Mouse (Mus musculus) c-Kit-positive CD71-positive TER-119-negative erythroid progenitor cells, embryonic 14.5 days (primary cell): Measurements from ENCODE around the gene Carnmt1.

Experiments used
- DNase-seq: peaks from one replicate; pipeline ENCODE4 v3.0.0-alpha.2; 2013; ENCODE audit warnings: low read depth

Carnmt1 gene

DNA sequence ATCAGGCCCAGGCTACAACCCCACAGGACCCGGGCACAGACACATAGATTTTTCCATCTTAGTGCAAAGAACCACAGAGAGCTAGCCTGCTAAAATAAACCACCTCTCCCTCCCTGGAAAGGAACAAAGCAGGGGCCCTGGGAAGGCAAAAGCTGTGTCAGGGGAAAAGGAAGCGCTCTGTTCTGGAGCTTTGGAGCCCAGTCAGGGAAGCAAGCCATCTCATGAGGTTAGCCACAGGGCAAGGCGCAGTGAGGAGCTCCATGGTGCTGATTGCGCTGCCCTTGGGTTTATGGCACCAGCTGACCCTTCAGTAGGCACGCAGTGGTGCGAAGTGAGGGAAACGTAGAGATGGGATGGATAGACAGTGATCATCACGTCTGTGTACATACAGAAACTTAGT is 16.2 kb upstream of the Carnmt1 start:
- no peak for DNase-seq

DNA sequence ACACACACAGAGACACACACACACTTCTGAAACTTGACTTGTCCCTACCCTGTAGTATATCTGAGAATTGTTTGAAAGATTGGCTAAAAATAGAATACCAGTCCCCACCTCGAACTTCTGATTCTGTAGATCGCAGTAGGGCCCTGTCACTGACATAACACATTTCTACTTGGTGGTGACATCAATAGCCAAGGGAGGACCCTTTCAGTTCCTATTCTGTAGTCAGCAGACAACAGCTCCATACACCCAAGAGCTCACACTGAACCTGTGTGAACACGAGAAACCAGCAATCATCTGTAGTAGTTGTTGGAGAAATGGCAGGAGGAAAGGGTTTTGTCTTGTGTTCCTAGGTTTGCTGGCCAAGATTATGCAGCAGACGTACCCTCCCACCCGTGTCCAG is 15.6 kb upstream of the Carnmt1 start:
- DNase-seq = no peak

DNA sequence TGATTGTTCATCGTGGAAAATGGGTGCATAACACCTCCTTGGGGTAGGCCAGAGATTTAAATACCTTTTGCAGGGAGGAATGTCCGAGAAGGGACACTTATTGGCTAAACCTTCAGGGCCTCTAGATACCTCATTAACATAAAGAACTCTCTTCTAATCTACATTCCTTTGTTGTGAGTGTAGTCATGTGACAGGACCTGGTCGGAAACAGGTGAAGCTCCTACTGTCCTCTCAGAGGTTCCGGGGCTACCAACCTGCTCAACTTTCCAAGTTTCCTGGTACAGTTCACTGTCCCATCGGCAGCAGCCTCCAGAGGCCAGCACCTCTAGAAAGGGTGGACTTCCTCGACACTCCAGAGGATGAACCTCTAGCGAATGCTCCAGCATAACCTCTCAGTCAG is 14.6 kb upstream of the Carnmt1 start:
- DNase-seq = no peak

DNA sequence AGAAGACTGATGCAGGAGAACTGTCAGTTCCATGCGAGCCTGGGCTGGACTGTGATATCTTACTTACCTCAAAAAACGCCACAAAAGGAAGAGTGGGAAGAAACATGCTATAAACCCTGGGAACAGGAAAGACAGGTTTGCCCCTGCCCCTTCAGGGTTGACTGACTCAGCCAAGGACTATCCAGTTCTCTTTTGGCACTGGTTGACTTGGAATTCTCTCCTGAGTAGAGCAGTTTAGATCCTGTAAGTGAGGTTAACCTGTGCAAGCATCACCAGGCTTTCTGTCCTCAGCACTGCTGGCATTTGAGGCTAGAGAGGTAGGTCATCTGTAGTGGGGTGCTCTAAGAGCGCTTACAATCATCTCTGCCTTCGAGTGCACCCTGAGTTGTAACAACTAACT is 12.1 kb upstream of the Carnmt1 start:
- no peak for DNase-seq

DNA sequence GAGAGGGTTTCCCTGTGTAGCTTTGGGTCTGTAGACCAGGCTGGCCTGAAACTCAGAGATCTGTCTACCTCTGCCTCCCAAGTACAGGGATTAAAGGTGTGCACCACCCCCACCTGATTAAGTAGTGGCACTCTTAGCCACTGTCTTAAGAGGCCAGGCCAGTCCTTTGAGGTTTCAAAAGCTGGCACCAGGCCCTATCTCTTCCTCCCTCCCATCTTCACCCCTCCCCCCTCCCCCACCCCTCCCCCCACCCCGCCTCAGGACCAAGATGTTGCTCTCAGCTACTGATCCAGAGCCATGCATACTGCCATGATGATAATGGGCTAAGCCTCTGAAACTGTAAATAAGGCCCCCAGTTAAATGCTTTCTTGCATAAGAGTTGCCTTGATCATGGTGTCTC is 11.2 kb upstream of the Carnmt1 start:
- DNase-seq = no peak

DNA sequence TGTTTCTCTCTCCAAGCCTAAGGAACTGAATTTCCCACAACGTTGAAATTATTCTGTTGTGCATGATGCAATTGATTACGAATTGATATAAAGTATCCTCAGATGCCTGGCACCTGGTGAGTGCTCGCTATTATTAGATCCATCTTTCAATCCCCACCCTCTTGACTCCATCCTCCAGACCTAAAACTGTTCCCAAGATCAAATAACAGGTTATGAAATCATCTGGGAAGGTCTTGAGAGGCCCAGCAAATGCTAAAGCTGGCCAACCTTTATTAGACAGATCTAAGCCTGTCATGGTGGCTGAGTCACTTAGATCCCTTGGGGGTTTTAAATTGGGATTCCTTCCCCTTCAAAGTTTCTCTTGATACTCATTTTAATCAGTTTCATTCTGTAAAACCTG is 10.1 kb upstream of the Carnmt1 start:
- DNase-seq = no peak

DNA sequence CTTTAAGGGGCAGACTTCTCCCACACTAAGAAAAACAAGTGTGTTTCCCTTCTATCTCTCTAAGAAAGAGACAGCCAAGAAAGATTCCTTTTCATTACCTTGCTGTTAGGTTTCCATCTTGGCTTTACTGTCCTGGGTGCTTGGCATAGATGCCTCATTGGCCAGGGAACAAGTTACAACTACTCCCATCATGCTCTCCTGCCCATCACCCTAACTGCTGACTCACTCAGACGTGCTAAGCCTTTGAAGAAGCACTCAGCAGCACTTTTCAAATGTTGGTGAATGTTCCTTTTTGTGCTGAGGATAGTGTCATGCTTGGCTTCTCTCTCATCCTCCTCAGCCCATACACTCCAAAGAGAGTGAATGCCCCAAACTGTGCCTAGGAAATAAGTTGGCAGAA is 8.9 kb upstream of the Carnmt1 start:
- DNase-seq = no peak

DNA sequence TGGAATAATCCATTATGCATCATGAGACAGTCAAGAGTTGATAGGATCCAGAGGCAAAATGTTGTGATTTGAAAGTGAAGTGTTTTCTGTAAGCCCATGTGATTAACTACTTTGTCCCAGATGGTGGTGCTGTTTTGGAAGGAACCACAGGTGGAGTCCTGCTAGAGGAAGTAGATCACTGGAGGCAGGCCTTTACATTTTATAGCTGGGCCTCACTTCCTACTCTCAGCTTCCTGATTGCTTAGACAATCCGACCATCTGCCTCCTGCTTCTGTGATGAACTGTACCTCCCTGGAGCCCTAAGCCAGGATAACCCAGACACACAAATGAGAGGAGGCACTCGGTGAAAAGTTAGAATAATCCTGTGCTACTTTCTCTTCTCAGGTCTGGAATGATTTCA is 6.7 kb upstream of the Carnmt1 start:
- DNase-seq = no peak

DNA sequence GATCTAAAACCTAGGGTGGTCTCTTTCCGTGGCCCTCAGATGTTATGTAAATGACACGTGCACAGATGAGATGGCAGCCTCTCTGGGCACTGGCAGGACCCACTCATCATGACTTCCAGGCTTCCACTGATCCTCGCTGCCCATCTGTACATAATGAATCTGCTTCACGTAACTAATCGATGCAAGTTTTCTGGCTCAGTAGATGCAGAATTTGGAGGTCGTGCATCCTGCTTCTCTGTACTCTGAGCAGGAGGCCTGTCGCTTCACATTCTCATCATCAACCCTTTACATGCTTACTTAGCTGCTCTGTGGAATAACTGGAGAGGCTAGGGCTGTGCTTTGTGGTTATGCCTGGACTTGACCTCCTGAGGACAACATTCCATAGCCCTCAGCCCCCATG is 3.6 kb upstream of the Carnmt1 start:
- DNase-seq = no peak

DNA sequence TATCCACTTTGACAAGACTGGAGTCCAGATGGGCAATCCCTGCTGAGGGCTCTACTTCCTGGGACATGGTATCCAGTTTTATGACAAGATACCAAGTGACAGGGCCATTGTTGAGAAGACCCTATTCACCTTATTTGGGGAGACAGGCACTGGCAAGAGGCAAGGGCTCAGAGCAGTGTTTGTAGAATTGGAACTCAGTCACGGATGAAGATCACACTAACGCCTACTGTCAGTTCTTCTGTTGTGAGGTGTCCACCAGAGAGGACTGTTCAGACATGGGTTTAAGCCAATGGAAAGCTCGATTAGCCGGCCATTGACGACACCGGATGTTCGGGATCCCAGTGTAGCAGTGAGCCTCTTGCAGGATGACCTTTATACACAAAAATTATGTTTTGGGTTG is 1.0 kb upstream of the Carnmt1 start:
- no peak for DNase-seq

DNA sequence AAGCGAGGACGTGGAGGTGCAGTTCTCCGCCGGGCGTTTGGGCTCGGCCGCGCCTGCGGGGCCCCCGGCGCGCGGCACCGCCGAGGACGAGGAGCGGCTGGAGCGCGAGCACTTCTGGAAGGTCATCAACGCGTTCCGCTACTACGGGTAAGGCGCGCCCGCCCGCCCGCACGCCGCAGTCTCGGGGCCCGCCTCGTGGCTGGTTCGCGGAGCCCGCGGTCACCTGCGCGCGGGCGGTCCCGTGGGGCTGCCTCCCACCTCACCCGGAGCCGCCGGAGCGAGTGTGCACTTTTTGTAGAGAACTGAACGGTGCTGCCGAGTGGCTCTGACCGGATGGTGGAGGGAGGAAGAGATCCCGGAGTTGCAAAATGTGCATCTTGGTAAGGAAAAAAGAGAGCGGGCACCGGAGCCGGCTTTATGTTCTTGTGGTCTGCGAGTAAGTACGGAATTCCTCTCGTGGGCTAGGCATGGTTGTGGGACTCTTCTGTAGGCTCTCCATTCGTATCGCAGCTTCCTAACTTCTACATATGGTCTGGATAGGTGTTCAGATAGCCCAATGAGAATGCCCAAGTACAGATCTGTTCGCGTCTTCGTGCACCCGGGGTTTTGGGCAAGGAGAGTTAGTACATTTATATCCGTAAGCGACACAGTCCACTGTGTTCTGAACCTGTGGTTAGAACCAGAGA is 635 bp downstream of the Carnmt1 start:
- peak; percentile 44 for DNase-seq

DNA sequence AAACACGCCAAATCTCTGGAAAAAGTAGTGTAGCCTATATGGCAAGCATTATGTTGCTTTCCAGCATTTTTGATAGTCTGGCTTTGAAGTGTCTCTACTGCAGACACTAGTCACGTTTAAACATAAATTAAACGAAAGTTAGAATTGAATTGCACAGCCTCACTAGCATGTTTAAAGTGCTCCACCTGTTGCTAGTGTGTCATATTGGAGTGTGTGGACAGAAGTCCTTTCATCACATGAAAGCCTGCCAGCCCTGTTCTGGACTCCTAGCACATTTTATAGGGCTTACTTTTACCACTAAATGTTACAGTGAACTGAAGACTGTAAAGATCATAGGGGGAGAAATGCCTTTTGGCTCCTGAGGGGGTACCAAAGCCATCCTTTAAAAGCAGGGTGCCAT is 1.9 kb downstream of the Carnmt1 start:
- no peak for DNase-seq

DNA sequence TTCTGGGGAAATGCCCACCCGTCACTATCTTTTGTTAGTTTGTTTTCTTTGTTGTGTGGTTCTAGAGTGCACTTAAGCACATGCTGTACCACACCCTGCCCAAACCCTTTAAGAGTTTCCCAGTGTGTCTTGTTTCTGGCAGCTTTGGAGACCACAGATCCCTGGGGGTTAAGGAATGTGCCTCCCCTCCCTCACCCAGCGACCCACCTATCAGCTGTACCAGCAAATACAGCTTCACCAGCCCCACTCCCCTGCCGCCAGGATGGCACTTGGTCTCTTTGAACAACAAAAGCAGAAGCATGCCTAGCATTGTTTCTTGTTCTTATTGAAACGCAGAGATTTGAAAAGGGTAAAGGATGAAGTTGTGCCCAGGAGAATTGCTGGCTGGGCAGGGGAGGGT is 2.6 kb downstream of the Carnmt1 start:
- DNase-seq = no peak

DNA sequence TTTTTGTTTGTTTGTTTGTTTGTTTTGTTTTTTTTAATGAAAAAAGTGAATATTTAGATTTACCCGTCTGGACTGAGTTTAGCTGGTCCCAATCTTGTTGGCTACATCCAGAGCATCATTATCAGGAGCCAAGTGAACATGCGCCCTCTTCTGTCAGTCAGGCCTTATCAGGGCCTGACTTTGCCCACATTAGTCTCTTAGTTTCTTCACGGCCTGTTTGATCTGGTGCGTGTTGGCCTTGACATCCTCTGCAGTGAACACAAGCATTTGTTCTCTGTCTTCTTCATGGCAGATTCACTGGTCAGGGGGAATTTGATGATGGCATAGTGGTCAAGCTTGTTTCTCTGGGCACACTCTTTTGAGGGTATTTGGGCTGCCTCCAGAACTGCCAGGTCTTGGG is 11.6 kb downstream of the Carnmt1 start:
- peak; percentile 61 for DNase-seq

DNA sequence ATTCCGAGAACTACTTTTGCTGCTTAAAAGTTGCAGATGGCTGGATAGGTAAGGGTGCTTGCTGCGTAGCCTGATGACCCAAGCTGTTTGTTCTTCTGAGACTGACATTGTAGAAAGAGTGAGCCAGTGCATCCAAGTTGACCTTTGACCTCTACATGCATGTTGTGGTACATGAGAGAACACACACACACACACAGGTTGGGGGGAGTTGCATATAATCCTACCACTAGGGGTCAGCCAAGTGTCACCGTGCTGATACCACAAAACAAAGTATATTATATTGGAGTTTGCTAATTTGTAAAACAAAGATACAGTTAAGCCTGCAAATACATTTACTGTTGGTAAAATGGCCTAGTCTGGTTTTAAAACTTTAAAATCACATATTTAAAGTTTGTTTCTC is 17.0 kb downstream of the Carnmt1 start:
- peak; percentile 68 for DNase-seq

DNA sequence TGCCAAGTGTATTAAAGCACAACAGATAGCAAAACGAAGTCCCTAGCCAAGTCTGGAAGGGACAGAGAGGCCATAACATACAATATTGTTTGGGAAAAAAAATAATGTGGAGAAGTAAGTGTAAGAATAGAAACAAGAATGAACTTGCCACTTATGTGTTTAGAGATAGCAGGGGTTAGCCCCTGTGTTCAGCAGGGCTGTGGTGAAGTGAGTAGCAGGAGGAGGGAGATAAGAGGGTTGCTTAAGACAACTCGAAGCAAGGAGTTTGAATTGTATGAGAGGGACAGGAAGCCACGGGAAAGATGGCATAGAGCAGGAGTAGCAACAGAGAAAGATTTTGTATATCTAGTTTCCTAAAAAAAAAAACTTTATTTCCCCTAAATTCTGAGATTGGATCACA is 21.6 kb downstream of the Carnmt1 start:
- peak; percentile 58 for DNase-seq

DNA sequence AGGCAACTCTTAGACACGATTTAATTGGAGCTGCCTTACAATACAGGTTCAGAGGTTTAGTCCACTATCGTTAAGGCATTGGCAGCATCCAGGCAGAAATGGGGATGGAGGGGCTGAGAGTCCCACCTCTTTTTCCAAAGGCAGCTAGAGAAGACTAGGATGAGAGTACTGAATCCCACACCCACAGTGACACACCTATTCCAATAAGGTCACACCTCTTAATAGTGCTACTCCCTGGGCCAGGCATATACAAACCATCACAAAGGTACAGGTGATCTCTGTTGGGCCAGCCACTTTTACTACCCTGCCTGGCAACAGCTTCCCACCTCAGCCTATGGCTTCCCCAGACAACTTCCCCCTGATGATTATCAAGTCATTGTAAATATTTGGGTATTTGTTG is 22.2 kb downstream of the Carnmt1 start:
- DNase-seq = no peak

DNA sequence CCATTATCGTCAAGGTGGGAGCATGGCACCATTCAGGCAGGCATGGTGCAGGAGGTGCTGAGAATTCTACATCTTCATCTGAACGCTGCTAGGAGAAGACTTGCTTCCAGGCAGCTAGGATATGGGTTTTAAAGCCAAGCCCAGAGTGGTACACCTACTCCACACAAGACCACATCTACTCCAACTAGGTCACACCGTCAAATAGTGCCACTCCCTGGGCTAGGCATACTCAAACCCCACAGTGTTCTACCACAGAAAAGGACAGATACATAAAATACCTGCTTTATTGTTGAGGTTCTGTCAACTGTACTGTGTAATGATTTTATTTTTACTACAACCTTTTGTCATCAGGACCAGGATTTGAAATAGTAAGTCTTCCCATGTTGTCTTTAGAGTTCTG is 24.6 kb downstream of the Carnmt1 start:
- DNase-seq = no peak

DNA sequence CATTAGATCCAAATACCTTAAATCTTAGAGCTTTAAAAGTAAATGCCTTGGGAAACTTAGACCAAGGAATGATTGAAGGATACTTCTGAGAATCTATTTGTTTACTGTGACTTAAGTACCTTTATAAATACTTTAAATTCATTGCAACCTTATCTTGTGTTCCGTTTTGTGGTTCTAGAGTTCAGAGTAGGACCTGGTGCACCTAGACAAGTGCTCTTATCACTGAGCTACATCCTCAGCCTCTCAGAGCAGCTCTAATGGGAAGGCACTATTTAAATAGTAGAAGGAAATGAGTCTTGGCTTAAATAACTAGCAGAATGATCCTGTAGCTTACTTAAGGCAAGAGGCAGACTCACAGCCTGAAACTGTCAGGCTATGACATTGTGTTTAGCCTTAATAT is 25.0 kb downstream of the Carnmt1 start:
- DNase-seq = peak; percentile 39

DNA sequence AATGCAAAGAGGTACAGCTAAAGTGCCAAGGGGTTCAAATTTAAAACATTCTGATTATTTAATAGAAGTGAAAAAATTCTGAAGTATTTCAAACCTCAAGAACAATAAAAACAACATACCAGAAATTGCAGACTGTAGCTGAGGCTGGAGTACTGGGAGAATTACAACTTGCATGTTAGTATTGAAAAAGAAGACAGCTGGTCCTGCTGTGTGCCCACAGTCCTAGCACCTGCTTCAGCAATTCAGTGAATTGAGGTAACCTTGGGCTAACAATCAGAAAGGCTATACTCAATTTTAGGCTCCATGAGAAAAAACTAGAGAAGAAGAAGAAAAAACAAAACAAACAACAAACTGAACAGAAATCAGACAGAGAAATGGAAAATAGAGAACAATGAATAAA is 37.5 kb downstream of the Carnmt1 start:
- no peak for DNase-seq

DNA sequence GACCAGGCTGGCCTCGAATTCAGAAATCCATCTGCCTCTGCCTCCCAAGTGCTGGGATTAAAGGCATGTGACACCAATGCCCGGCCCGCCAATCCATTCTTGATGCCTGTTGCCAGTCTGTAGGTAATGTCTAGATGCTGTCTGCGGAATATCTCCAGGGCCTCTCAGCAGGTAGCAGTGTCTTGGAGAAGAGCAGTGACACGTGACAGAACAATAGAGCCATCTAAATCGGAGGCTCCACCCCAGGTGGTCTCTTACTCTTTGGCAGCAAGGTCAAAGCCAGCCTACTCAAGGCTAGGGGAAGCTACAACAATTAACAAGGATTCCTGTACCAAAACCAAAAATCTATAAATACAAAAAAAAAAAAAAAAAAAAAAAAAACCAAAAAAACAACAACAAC is 40.3 kb downstream of the Carnmt1 start:
- no peak for DNase-seq

DNA sequence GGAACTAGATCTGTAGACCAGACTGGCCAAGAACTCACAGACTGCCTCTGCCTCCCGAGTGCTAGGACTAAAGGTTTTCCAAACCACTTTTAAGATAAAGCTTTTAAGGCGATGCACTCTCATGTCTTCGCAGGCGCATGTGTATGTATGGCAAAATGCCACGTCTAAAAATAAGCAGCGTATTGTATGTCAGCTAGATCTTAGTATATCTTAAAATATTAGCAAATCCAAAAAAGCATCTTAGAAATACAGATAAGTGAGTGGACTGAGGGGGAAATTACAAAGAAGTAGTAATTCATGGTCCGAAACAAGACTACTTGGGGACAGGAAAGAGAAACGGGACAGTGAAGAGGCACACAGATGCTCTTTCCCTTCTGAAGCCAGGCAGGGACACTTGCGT is 41.0 kb downstream of the Carnmt1 start:
- DNase-seq = no peak

DNA sequence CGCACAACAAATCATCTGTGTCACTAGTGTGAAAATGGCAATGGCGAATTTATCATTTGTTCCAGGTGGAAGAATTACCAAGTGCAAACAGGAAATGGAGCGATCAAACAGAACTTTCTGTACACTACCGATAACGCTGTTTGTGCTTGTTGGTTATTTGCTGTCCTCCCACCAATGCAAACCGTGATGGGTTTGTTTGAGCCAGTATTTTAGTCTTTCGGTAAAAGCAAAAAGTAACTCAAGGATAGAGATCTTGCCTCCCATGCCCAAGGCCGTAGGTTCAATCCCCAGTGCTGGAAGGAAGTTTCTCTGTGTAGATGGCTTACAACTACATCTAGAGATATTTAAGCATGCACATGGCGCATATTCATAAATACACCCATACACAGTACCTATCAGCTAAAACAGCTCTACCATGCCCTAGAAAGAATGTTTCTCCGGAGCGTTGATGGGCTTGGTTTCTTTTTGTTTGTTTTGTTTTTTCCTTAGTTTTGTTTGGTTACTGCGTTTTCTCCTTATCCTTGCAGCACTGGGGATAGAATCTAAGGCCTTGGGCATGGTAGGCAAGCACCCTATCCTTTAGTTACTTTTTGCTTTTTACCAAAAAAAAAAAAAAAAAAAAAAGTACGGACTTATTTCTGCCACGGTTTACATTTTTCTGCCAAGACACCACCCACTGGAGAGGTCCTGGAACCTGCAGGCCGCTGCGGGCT is 41.7 kb downstream of the Carnmt1 start:
- peak; percentile 60 for DNase-seq

DNA sequence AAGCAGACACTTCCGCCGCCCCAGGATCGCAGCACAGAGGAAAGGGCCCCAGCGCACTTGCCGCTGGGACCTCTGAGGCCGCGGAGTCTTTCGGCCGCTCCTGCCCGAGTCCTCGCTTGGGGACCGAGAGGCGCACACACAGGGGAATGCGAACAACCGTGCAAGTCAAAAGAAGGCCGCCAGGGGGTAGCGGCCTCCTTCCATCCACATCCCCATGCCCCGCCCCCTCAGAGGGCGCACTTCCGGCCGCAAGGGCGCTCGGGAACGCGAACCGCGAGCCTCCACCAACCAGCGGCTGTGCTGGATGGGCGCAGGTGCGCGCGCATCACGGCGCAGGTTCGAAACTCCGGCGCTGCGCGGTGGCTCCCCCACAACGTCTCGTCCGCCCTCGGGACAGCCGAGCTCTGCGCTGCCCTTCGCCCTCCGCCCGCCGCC is 42.3 kb downstream of the Carnmt1 start, which contains the start of gene D030056L22Rik:
D030056L22Rik (plus strand) TSS at position 328 of the 435 bp plus-strand sequence.
- peak; percentile 97 for DNase-seq
